Mouse (Mus musculus): ENCODE measurements around the gene Armh3. TPM values are rescaled to one million over a fixed set of nuclear protein-coding genes. Genes with fewer than 3 reads are reported as not detected.

The Armh3 gene
- polyA plus RNA-seq, 1 experiment from 2014 or later, result 21.4 TPM

DNA sequence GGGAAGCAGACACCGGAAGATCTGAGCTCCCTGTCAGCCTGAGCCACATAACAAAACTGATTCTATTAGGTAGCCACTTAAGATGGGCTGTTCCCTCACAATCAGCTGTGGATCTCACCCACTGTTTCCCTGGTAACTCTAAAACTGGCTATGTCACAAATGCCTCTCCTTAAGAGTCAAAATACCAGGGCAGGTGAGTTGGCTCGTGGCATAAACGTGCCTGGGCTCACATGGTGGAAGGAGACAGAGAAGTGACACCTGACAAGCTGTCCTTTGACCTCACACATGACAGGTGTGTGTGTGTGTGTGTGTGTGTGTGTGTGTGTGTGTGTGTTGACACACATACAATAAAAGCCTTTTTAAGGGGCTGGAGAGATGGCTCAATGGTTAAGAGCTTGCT lies 210.8 kb downstream of the Armh3 start:
- Histone ChIP-seq H3K4me3 (ENCODE audit: low read length) (no peak overlapping the region), H3K36me3 (ENCODE audit: control insufficient read depth, insufficient read depth, low read length) (no peaks in the 10 kb centered on the region), H3K9ac (ENCODE audit: low read depth, low read length) (no peak overlapping the region), H3K4me2 (ENCODE audit: low read length) (no peak overlapping the region), H3K4me1 (ENCODE audit: control insufficient read depth, insufficient read depth, low read depth, low read length) (no peaks in the 10 kb centered on the region; the same call in 1 of the 2 replicates), H3K27me3 (replicated peaks; ENCODE audit: control insufficient read depth, insufficient read depth, low read length) (no peaks in the 10 kb centered on the region), H3K9me3 (ENCODE audit: control insufficient read depth, low read length) (no peaks in the 10 kb centered on the region), H3K27ac (ENCODE audit: low read depth, low read length) (no peak overlapping the region)
- WGBS, result 69% methylated on average over 3 of the region's 3 CpGs
- ATAC-seq, result no peak

DNA sequence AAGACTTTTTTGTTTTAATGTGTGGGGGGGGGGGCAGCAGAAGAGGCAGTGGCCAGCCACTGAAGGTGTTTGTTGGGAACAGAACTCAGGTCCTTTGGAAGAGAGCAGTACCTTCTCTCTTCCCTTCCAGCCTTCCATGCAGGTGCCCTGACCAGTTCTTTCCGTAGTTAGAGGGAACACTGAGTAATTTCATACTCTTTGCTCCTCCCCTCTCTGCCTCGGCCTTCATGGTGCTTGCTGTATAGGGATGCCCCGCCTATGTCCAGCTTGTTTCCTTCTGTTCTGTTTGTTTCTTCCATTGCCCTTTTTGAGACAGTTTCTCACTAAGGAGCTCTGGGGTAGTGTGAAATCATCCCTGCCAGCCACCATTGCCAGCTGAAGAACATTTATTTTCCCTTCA lies 212.8 kb downstream of the Armh3 start:
- ATAC-seq, result no peak
- no peaks in the 10 kb centered on the region for H3K36me3 ChIP-seq (ENCODE audit: control insufficient read depth, insufficient read depth, low read length)
- no peak overlapping the region for H3K4me2 ChIP-seq (ENCODE audit: low read length)
- peaks cover 16% of the 10 kb centered on the region for H3K4me1 ChIP-seq (ENCODE audit: control insufficient read depth, insufficient read depth, low read depth, low read length)
- no peaks in the 10 kb centered on the region for H3K27me3 ChIP-seq (replicated peaks; ENCODE audit: control insufficient read depth, insufficient read depth, low read length)
- H3K4me3 ChIP-seq (ENCODE audit: low read length), result no peak overlapping the region
- H3K9ac ChIP-seq (ENCODE audit: low read depth, low read length), result no peak overlapping the region
- H3K27ac ChIP-seq (ENCODE audit: low read depth, low read length), result no peak overlapping the region
- no peaks in the 10 kb centered on the region for H3K9me3 ChIP-seq (ENCODE audit: control insufficient read depth, low read length)
- WGBS, result 70% methylated on average over 3 of the region's 3 CpGs

DNA sequence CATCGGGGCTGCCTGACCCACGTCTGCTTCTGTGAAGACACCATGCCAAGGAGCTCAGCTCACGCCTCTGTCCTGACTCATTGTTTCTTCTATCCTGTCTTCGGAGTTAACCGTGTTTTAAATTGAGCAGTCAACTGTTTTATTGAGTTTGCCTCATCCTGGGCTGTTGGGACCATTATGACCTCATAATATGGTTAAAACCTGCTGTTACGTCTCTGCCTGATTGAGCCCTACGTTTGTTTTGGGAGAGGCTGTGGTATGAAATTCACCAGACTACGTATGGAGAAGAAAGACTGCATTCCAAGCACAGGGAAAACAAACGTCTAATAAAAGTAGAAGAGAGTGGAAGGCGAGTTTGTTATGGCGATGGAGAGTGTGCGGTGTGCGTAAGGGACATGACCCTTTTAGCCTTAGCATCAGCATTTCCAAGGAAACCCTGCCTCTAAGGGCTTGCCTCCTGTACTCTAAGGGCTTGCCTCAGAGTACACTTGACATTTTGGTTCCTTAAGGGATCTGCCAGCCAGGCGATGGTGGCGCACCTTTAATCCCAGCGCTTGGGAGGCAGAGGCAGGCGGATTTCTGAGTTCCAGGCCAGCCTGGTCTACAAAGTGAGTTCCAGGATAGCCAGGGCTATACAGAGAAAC lies 214.2 kb downstream of the Armh3 start:
- H3K9me3 ChIP-seq (ENCODE audit: control insufficient read depth, low read length), result no peaks in the 10 kb centered on the region
- peak overlapping the region; percentile 50 for H3K9ac ChIP-seq (ENCODE audit: low read depth, low read length)

DNA sequence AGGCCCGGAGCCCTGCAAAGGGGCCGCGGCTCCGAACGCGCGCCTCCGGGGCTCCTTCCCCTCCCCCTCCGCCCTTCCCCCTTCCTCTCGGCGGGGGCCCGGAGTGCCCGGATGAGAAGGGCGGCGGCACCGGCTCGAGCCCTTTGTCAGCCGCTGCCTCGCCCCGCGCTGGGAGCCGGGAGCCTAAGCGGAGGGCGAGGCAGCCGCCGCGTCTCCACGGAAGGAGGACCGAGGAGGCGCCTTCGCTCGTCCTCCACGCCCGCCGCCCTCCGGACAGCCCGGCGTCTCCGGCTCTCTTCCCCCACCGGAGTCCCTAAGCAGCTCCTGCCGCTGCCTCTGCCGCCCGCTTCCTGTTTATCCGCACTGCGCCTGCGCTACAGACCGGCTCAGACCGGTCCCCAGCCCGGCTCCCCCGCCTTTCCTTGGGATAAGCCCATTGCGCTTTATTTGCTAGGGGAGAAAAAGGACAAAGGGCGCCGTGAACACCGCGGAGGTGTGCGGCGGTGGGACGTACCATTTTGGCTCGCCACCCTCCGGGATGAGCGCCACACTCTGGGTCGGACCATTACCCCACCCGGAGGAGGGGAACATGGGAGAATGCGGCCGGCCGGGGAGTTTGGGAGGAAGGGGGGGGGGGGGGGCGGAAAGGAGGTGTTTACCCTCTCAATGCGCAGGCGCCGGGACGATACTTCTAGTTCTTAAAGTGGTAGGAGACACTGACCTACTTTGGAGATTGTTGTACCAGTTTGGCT lies 214.9 kb downstream of the Armh3 start, which contains the start of gene Mgea5:
Gene Mgea5 (minus strand): TSS at position 657 of the 752 bp plus-strand sequence.
- 0% methylated on average over 62 of the region's 71 CpGs for WGBS
- H3K9me3 ChIP-seq (ENCODE audit: control insufficient read depth, low read length), result no peaks in the 10 kb centered on the region
- no peaks in the 10 kb centered on the region for H3K27me3 ChIP-seq (replicated peaks; ENCODE audit: control insufficient read depth, insufficient read depth, low read length)
- H3K4me1 ChIP-seq (ENCODE audit: control insufficient read depth, insufficient read depth, low read depth, low read length), result peaks cover 26% of the 10 kb centered on the region
- H3K27ac ChIP-seq (ENCODE audit: low read depth, low read length), result peak within 1 kb of the TSS; percentile 99
- H3K9ac ChIP-seq (ENCODE audit: low read depth, low read length), result peak within 1 kb of the TSS; percentile 98
- peak within 1 kb of the TSS; percentile 99 for H3K4me3 ChIP-seq (ENCODE audit: low read length)
- H3K36me3 ChIP-seq (ENCODE audit: control insufficient read depth, insufficient read depth, low read length), result peaks cover under 1% of the 10 kb centered on the region; the same call in 1 of the 2 replicates
- peak; percentile 99 for ATAC-seq
- H3K4me2 ChIP-seq (ENCODE audit: low read length), result peak within 1 kb of the TSS; percentile 71

More for the DNA sequence above, 214.2 kb downstream of the Armh3 start:
- H3K4me3 ChIP-seq (ENCODE audit: low read length), result peak overlapping the region; percentile 38
- H3K27ac ChIP-seq (ENCODE audit: low read depth, low read length), result peak overlapping the region; percentile 70
- H3K36me3 ChIP-seq (ENCODE audit: control insufficient read depth, insufficient read depth, low read length), result no peaks in the 10 kb centered on the region
- H3K27me3 ChIP-seq (replicated peaks; ENCODE audit: control insufficient read depth, insufficient read depth, low read length), result no peaks in the 10 kb centered on the region
- whole genome bisulfite sequencing, result 36% methylated on average over 17 of the region's 17 CpGs
- H3K4me2 ChIP-seq (ENCODE audit: low read length), result peak overlapping the region; percentile 68
- peaks cover 26% of the 10 kb centered on the region for H3K4me1 ChIP-seq (ENCODE audit: control insufficient read depth, insufficient read depth, low read depth, low read length)
- ATAC-seq, result no peak

DNA sequence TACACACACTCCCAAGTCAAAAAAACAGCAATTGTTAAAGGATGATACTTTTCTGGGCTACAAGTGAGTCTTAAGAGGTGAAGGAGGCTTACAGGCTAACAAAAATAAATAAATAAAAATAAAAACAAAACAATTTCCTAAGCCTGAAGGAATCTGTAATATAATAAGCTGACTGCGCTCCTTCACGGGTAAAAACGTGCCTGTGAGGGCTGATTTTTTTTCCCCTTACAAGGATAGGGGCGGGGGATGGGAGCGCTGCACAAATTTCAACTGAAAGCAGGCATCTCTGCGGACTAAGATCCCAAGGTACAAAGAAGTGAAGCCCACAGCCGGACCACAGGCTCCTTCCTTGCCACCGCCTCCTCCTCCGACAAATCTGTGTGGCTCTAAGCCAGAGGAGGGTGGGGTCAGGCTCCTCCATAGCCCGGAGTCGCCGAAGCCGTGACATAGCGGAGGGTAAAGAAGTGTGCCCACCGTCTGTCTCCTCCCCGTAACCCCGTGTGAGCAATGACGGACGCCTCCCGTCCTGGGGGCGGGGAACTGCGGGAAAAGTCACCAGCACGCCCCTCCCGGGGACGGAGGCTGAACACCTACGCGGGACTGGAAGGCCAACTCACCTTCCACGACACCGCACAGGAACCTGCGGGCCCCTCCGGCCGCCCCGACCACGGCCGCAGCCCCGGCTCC lies 215.8 kb downstream of the Armh3 start:
- under 1% methylated on average over 35 of the region's 36 CpGs for WGBS
- H3K9ac ChIP-seq (ENCODE audit: low read depth, low read length), result peak overlapping the region; percentile 98
- peak overlapping the region; percentile 99 for H3K4me3 ChIP-seq (ENCODE audit: low read length)
- no peaks in the 10 kb centered on the region for H3K9me3 ChIP-seq (ENCODE audit: control insufficient read depth, low read length)
- H3K27me3 ChIP-seq (replicated peaks; ENCODE audit: control insufficient read depth, insufficient read depth, low read length), result no peaks in the 10 kb centered on the region
- peaks cover 5% of the 10 kb centered on the region; the same call in 1 of the 2 replicates for H3K36me3 ChIP-seq (ENCODE audit: control insufficient read depth, insufficient read depth, low read length)
- peak overlapping the region; percentile 71 for H3K4me2 ChIP-seq (ENCODE audit: low read length)
- H3K4me1 ChIP-seq (ENCODE audit: control insufficient read depth, insufficient read depth, low read depth, low read length), result peaks cover 26% of the 10 kb centered on the region
- H3K27ac ChIP-seq (ENCODE audit: low read depth, low read length), result peak overlapping the region; percentile 99
- peak; percentile 38 for ATAC-seq

DNA sequence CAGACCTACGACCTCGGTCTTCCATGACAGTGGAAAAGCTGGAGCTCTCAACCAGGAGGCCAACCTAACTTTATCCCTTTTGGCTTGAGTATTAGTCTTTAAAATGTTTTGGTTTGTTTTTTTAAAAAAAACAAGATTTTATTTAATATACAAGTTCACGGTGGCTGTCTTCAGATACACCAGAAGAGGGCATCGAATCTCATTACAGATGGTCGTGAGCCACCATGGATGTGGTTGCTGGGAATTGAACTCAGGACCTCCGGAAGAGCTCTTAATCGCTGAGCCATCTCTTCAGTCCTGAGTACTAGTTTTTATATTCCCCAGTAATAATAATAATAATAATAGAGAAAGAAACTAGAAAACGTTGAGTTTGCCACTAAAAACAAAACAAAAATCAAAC lies 216.6 kb downstream of the Armh3 start:
- peak overlapping the region; percentile 99 for H3K4me3 ChIP-seq (ENCODE audit: low read length)
- no peak overlapping the region for H3K9ac ChIP-seq (ENCODE audit: low read depth, low read length)
- peak overlapping the region; percentile 71 for H3K4me2 ChIP-seq (ENCODE audit: low read length)
- H3K4me1 ChIP-seq (ENCODE audit: control insufficient read depth, insufficient read depth, low read depth, low read length), result peaks cover 26% of the 10 kb centered on the region
- no peaks in the 10 kb centered on the region for H3K27me3 ChIP-seq (replicated peaks; ENCODE audit: control insufficient read depth, insufficient read depth, low read length)
- no peak for ATAC-seq
- peaks cover 7% of the 10 kb centered on the region; the same call in 1 of the 2 replicates for H3K36me3 ChIP-seq (ENCODE audit: control insufficient read depth, insufficient read depth, low read length)
- H3K9me3 ChIP-seq (ENCODE audit: control insufficient read depth, low read length), result no peaks in the 10 kb centered on the region
- WGBS, result 61% methylated on average over 8 of the region's 8 CpGs
- no peak overlapping the region for H3K27ac ChIP-seq (ENCODE audit: low read depth, low read length)

DNA sequence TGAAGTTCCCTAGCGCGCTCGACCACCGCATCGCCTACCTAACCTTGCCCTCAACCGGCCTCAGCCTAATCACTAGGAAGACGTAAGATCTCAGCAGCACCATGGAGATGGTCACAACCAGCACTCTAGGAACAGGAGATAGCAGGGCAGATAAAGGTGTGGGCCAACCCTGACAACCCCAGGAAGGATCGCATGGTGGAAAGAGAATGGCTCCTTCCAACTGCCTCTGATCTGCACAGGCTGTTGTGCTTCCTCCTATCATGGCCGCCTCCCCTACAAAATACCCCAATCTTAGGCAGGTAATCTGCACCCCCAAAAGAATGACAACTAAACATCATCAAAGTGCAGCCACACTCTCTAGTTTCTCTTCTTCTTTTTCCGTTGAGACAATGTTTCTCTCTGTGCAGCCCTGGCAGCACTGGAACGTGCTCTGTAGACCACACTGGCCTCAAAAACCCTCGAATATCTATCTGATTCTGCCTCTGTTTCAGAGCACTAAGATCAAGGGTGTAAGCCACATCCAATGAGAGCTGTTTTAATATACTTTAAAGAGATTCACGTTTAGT lies 217.9 kb downstream of the Armh3 start:
- H3K9ac ChIP-seq (ENCODE audit: low read depth, low read length), result no peak overlapping the region
- WGBS, result 88% methylated on average over 13 of the region's 13 CpGs

DNA sequence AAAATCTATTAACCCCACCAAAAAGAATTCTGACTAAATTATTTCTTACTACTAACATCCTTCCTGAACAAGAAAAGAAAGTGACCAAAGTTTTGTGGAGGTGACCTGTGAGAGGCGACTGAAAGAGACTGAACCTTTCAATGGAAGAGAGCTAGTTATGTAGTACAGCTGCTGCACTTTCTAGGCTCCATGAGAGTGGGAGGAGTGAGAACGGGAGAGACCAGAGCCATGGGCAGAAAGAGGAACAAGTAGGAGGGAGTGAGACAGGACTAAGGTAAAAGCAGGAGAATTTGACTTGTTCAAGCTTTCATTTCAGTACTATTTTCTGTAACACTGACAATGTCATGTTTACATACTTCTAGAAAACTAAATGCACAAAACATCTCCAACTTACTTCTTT lies 222.8 kb downstream of the Armh3 start:
- H3K4me1 ChIP-seq (ENCODE audit: control insufficient read depth, insufficient read depth, low read depth, low read length), result peaks cover 11% of the 10 kb centered on the region
- no peak overlapping the region for H3K9ac ChIP-seq (ENCODE audit: low read depth, low read length)
- no peak overlapping the region for H3K4me3 ChIP-seq (ENCODE audit: low read length)
- no peak overlapping the region for H3K4me2 ChIP-seq (ENCODE audit: low read length)
- H3K27me3 ChIP-seq (replicated peaks; ENCODE audit: control insufficient read depth, insufficient read depth, low read length), result no peaks in the 10 kb centered on the region
- 81% methylated on average over 2 of the region's 2 CpGs for WGBS
- H3K36me3 ChIP-seq (ENCODE audit: control insufficient read depth, insufficient read depth, low read length), result peaks cover 46% of the 10 kb centered on the region
- no peaks in the 10 kb centered on the region for H3K9me3 ChIP-seq (ENCODE audit: control insufficient read depth, low read length)
- no peak overlapping the region for H3K27ac ChIP-seq (ENCODE audit: low read depth, low read length)
- no peak for ATAC-seq

More for the DNA sequence above, 217.9 kb downstream of the Armh3 start:
- H3K9me3 ChIP-seq (ENCODE audit: control insufficient read depth, low read length), result no peaks in the 10 kb centered on the region
- no peaks in the 10 kb centered on the region for H3K27me3 ChIP-seq (replicated peaks; ENCODE audit: control insufficient read depth, insufficient read depth, low read length)
- H3K4me3 ChIP-seq (ENCODE audit: low read length), result no peak overlapping the region
- H3K27ac ChIP-seq (ENCODE audit: low read depth, low read length), result no peak overlapping the region
- peaks cover 26% of the 10 kb centered on the region for H3K4me1 ChIP-seq (ENCODE audit: control insufficient read depth, insufficient read depth, low read depth, low read length)
- H3K36me3 ChIP-seq (ENCODE audit: control insufficient read depth, insufficient read depth, low read length), result peaks cover 12% of the 10 kb centered on the region; the same call in 1 of the 2 replicates
- H3K4me2 ChIP-seq (ENCODE audit: low read length), result peak overlapping the region; percentile 71
- no peak for ATAC-seq
